Mouse (Mus musculus) adrenal gland, postnatal 14 days (tissue): ENCODE measurements around the gene Tctex1d4. TPM values are rescaled to one million over a fixed set of nuclear protein-coding genes. Genes with fewer than 3 reads are reported as not detected.

Experiments
- DNase-seq: peaks from one replicate; pipeline ENCODE4 v3.0.0; 2021; ENCODE audit warnings: mixed read lengths
- microRNA-seq, 2 experiments: library from miRNA; unstranded; fragments of <30 nt; microRNA quantifications; one replicate each; pipeline ENCODE4 v1.2.0; 2021
- total RNA-seq: library from RNA; stranded (reverse); gene quantifications from 2 replicates; pipeline ENCODE4 v1.2.3, GENCODE M21; 2021

Tctex1d4 gene
- total RNA-seq, 1 experiment from 2014 or later, result not detected

DNA sequence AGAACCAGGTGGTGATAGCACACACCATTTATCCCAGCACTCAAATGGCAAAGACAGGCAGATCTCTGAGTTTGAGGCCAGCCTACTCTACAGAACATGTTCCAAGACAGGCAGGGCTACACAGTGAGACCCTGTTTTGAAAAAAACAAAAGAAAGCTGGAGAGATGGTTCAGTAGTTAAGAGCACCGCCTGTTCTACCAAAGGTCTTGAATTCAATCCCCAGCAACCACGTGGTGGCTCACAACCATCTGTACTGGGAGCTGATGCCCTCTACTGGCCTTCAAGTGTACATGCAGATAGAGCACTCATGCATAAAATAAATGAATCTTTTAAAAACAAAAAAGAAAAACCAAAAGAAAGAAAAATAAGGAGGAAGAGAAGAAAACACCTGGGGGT is 12.6 kb downstream of the Tctex1d4 start:
- DNase-seq, result peak; percentile 67

DNA sequence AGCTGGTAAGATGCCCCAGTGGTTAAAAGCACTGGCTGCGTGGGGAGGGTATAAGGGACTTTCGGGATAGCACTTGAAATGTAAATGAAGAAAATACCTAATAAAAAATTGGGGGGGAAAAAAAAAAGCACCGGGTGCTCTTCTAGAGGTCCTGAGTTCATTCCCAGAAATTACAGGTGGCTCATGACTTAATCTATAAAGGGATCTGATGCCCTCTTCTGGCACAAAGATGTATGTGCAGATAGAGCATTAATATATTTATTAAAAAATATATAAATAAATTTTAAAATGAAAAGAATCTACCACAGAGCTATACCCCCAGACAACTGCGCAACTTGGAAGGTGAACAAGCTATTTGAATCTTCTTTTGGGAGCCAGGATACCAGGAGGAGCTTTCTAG is 14.0 kb downstream of the Tctex1d4 start:
- no peak for DNase-seq

DNA sequence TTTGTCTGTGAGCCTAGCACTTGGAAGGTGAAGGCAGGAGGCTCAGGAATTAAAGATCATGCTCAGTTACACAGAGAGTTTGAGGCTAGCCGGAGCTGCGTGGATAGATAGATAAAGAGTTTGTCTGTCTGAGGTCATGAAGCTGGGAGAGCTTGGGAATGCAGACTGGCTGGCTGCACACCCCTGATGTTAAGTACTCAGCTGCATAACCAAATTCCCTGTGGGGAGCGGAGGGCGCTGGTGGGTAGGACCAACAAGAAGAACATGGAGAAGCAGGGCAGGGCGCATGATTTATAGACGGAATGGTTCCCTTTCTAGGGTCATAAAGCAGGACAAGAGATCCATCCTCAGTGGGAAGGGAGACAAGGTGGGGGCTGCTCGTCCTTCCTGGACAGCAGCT is 16.4 kb downstream of the Tctex1d4 start:
- no peak for DNase-seq

DNA sequence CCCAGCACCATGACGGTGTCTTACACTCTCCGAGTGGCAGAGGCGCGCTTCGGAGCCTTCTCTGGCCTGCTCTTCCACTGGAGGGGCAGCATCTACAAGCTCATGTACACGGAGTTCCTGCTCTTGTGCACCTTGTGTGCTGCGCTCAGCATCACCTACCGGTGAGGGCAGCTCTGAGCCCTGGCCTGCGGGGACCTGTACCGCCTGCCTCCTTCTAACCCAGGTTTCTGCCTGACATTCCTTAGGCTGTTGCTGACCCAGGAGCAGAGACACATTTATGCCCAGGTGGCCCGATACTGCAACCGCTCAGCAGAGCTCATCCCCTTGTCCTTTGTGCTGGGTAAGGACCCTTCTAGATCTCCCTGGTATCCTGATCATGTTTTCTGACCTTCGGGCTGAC is 18.7 kb downstream of the Tctex1d4 start:
- DNase-seq, result no peak

DNA sequence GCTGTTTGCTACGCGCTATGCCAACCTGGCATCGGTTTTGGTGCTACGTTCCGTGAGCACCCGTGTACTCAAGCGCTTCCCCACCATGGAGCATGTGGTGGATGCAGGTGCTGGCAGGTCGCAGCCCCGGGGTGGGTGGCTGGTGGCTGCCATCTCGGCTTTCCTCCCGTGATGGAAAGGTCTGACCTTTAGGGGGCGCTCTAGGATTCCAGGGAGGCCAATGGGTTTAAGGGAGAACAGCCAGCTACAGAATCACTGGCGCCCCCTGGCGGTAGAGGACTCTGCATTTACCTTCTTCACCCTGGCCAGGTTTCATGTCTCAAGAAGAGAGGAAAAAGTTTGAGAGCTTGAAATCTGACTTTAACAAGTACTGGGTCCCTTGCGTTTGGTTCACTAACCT is 19.6 kb downstream of the Tctex1d4 start:
- DNase-seq, result peak; percentile 97

DNA sequence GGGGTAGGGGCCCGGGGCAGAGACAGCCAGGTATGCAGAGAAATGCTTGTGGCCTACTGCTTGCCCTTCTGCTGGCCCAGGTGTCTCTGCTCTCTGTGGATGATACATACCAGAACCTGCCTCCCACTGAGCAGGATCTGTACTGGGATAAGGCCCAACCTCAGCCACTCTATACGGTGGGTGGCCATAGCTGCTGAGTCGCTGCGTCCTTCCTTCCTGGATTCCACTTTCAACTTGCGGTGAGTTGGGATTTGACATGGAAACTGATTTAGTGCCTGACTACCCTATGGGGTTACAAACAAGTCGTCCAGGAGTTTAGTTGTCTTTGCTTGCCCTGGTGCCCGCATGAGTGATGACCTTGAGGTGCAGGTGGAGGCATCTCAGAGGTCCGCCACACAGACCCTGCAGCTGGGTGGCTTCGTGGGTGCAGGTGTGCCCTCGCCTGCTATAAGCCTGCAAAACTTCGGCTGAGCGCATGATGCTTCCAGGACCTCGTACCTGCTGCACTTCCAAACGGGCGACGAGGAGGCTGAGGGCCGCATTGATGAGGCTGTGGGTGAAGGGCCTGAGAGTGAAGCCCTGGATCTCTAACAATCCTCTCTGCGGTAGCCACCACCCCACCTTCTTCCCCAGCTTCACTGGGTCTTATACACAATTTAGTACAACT is 21.6 kb downstream of the Tctex1d4 start:
- DNase-seq, result no peak

DNA sequence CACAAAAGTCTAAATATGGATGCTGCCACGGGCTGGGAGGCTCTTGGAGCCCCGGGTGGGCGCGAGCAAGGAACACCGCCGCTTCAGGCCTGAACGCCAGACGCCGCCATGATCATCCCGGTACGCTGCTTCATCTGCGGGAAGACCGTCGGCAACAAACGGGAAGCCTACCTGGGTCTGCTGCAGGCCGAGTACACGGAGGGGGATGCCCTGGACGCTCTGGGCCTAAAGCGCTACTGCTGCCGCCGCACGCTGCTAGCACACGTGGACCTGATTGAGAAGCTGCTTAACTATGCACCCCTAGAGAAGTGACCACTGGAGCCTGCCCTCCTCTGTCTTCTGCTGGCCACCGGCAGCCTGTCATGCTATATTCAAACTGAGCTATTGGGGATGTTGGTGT is 22.2 kb downstream of the Tctex1d4 start:
- no peak for DNase-seq

DNA sequence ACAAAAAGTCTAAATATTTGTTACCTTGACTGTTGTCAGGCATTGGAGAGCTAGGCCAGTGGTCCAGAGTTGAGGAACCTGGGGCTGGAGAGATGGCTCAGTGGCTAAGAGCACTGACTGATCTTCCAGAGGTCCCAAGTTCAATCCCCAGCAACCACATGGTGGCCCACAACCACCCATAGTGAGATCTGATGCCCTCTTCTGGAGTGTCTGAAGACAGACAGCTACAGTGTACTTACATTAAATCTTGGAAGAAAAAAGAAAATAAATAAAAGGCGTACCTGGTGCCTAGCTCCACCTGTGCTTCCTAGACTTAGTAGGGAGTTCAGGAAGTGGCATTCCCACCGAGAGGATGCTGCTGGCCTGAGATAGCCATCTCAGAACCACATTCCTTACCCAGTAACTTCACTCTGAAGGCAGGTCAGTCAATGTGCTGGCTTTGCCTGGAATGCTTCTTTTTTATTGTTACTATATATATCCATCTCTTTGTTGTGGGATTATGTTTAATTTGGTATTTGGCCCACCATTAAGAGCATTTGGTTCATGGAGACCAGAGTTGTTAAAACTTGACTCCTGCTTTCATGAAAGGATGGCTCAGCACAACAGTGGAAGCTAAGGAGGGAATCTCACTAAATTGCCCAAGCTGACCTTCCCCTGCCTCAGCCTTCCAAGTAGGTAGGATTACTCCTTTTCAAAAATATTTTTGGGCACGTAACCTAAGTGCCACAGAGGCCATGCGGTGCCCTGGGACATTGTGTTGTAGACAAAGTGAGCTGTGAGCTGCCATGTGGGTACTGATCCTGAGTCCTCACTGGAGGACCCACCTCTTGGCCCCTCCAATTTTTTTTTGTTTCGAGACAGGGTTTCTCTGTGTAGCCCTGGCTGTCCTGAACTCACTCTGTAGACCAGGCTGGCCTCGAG is 23.0 kb downstream of the Tctex1d4 start:
- no peak for DNase-seq

DNA sequence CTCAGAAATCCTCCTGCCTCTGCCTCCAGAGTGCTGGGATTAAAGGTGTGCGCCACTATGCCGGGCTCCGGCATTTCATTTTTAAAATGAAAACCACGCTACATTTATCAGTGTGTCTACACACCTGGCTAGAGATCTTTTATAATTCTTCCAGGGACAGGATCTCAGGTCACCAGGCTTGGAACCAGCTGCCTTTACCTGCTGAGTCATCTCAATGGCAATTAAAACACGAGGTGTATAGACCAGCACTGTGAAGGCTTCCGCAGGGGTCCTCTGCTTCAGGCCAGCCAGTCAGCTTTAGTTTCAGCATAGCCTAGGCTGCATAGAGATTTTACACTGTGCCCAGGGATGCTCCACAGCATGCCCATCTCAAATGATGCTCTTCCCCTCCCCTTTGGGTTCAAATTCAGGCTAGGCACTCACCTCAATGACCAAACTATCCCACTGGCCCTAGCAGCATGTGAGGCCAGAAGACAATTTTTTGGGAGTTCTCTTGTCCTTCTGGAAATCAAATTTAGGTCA is 23.7 kb downstream of the Tctex1d4 start:
- DNase-seq, result no peak

DNA sequence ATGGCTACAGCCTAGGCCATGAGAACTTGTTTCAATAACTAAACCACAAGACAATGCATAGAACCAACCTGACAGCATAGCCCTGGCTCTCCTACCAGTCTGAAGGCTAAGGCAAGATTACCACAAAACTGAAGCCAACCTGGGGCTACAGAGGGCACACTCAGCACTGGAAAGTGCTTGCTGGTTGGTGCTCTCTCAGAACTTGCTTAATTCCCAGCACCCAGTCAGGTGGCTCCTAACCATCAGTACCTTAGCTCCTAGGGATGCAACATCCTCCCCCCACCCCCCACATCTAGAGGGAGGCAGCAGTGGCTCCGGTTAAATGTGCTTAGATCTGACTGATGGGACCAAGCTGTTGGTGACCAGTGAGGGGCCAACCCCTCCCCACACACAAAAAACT is 24.8 kb downstream of the Tctex1d4 start:
- DNase-seq, result no peak

DNA sequence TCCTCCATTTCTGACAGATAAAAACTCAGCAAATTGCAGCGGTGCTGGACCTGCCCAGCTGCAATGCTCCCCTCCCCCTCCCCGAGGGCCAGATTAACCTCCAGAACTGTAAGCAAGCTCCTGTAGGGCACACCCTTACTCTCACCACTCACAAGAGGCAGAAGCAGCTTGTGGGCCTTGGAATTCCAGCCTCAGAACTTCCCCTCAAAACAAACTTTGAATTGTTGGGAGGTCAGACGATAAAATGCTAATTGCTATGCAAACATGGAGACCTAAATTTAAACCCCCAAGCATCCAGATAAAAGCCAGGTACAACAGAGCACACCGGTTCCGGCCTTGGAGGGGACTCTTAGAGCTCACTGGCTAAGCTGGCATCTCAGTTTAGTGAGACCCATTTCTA is 26.1 kb downstream of the Tctex1d4 start:
- DNase-seq, result no peak

DNA sequence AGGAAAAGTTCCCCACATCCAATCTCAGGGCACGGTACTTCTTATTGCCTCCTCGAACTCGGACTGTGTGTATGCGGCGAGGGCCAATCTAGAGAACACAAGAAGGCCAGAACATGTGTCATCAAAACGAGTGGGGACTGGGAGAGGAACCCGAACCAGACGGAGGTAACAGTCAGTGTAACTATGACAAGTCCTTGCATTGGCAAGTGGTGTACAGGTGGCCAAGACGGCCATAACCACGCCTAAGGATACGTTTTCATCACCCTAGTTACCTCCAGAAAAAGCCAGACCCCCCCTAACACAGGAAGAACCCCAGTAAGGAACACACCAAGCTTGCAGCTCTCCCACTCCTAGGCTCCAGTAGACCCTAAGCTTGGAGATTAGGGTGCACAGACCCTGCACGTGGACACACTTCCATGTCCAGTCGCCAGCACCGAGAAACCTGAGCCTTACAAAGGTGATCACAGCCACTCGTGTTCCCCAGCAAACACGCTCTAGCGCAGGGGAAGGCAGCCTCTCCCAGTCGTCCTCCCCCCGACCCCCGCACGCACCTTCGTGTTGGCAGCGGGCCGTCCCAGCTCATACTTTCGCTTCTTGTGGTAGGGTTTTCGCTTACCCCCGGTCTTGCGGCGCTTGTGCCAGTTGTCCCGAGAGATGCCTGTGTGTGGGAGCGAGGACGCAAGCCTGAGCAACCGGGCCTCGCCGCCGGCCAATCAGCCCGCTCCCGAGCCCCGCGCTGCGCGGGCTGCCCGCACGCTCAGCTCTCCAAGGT is 28.6 kb downstream of the Tctex1d4 start:
- DNase-seq, result no peak

DNA sequence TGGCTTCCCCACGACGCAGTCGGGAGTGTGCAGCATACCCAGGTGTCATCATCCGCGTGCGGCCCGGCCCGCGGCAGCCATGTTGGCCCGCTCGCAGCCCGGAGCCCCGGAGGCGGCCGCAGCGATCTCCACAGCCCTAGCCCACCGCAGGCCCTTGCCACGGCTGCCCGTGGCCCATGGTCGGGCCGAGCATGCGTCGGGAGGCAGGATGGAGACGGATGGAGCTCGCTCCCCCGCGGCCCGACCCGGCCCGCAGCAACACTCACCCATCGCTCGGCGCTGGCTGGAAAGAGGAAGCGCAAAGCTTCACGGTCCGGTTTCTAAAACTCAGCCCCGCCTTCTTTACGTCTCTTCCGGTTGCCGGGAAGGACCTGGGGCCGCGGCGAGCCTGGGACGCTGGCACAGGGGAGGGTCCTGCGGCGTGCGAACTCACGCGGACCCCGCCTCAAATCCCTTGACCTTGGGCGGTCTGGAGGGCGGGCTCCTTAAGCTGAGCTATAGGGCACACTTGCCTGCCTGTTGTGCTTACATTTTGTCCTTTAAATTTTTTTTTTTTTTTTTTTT is 29.3 kb downstream of the Tctex1d4 start, which contains the start of gene Rps8:
Gene Rps8 (minus strand): TSS at position 452 of the 564 bp plus-strand sequence.
- peak; percentile 90 for DNase-seq

DNA sequence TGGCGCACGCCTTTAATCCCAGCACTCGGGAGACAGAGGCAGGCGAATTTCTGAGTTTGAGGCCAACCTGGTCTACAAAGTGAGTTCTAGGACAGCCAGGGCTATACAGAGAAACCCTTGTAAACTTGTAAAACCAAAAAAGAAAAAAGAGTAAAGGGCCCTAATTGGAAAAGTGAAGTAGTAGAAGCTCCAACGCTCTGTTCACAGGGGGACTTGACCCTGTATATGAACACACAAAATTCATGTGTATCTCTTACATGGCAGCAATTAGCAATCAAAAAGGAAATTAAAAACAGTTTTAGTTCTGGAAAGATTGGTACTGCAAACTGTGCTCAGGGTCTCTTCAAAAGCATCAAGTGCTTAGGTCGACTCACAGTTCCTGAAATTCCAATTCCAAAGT is 29.8 kb downstream of the Tctex1d4 start:
- no peak for DNase-seq

DNA sequence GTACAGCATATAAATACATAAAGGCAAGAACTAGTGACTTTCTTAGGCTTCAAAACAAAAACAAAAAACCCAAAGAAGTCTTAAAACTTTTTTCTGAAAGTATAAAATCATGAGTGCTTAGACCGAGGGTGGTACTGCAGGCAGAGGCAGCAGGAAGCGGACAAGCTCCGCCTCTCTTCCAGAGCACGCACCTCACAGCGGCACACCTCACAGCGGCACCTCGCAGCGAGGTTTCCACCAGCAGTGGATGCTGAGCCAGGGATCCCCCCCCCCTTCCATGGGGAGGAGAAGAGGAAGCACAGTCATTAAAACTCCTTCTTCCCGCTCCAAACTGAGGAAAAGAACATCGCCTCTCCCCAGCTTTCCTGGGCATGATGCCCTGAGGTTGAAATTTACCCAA is 33.1 kb downstream of the Tctex1d4 start:
- no peak for DNase-seq

DNA sequence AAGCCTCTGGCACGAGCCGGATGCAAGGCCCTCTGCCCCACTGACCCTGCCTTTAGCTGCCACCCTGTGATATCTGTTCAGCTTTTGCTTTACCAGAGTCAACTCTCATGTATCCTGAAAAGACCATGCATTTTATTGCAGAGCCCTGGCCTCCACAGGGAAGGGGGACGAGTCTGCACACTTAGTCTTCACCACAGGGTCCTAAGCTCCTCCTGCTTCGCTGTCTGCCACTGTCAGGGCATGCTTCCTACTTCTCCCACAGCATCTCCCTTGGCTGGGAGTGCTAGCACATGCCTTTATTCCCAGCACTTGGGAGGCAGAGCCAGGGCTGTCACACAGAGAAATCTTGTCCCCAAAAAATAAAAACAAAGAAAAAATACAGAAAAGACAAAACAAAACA is 34.6 kb downstream of the Tctex1d4 start:
- no peak for DNase-seq

DNA sequence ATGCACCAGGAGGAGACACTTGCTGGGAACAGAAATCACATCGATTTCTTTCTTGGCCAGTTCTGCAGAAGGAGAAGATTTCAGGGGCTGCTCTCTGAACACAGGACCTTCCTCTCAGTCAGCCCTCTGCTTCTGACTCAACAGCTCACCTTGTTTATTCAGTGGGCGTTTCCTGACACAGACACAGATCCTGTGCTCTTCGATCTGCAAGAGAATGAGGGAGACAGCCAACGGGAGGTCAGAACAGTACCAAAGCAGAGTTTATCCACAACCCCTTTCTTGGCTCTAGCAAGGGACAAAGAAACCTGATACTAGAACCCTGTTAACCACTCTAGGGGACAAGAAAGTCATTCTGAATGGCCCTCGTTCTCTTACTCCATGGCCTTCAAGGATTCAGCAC is 43.3 kb downstream of the Tctex1d4 start:
- DNase-seq, result no peak

Small RNAs within 50 kb of the gene (microRNA-seq; reads per million reads assigned to microRNA genes)
- gene Gm22398, result 0 reads per million in 2 experiments

Other genes with a start within 250 kb of the Tctex1d4 start
- 3.1 and 3.5 TPM in 2 replicates for gene Zswim5, start 249.4 kb upstream of the Tctex1d4 start, total RNA-seq
- gene Urod, start 132.4 kb upstream of the Tctex1d4 start, total RNA-seq, result 121 and 129 TPM in 2 replicates
- gene Hectd3, start 131.5 kb upstream of the Tctex1d4 start, total RNA-seq, result 21.0 and 25.7 TPM in 2 replicates
- gene Eif2b3, start 107.4 kb upstream of the Tctex1d4 start, total RNA-seq, result 30.5 and 34.6 TPM in 2 replicates
- 7.9 and 8.3 TPM in 2 replicates for gene Ptch2, start 30.7 kb upstream of the Tctex1d4 start, total RNA-seq
- 6.3 and 10.2 TPM in 2 replicates for gene Btbd19, start 1.1 kb upstream of the Tctex1d4 start, total RNA-seq
- 8.4 and 19.0 TPM in 2 replicates for gene Plk3, start 7.2 kb downstream of the Tctex1d4 start, total RNA-seq
- 935 and 1,177 TPM in 2 replicates for gene Rps8, start 29.4 kb downstream of the Tctex1d4 start, total RNA-seq
- gene Kif2c, start 55.8 kb downstream of the Tctex1d4 start, total RNA-seq, result 7.1 and 7.2 TPM in 2 replicates
- 53.1 and 57.3 TPM in 2 replicates for gene Tmem53, start 125.2 kb downstream of the Tctex1d4 start, total RNA-seq
- gene Armh1, start 125.3 kb downstream of the Tctex1d4 start, total RNA-seq, result 2.2 and 2.4 TPM in 2 replicates